Mouse (Mus musculus): ENCODE data around the gene Gm20777.
"Not testable (repeated sequence)": the region's sequence is repeated elsewhere in the genome, so short reads cannot be mapped to it uniquely, and the experiment has no call there.

The Gm20777 gene

GRCm38 (mm10) chrY:10752350-10752749, at the start of gene Gm20777:
Gene Gm20777 (minus strand): TSS chrY:10752450.
- in situ Hi-C loops (cut with MboI; ENCODE audit: unreplicated experiment in 2 of 2) = not testable (repeated sequence)

GRCm38 (mm10) chrY:10709551-10709950, 42.7 kb downstream of the Gm20777 start:
- in situ Hi-C loops (cut with MboI; ENCODE audit: unreplicated experiment in 2 of 2) = not testable (repeated sequence)

GRCm38 (mm10) chrY:10708761-10709160, 43.5 kb downstream of the Gm20777 start:
- in situ Hi-C loops (cut with MboI; ENCODE audit: unreplicated experiment in 2 of 2) = not testable (repeated sequence)

- in situ Hi-C loops (cut with MboI; ENCODE audit: unreplicated experiment in 2 of 2) = not testable (repeated sequence)
Measured at GRCm38 (mm10) chrY:10708226-10708625, 44.0 kb downstream of the Gm20777 start.

- in situ Hi-C loops (cut with MboI; ENCODE audit: unreplicated experiment in 2 of 2) = not testable (repeated sequence)
Measured at GRCm38 (mm10) chrY:10706686-10707085, 45.6 kb downstream of the Gm20777 start.
